Mouse (Mus musculus) frontal cortex, adult (tissue): ENCODE data around the gene Nhs.

Source experiments
- ATAC-seq: cut with Nextera tagmentation; 2 replicates; pipeline ENCODE4 v1.9.2; 2017; ENCODE audit warnings: mild to moderate bottlenecking, moderate library complexity, mixed read lengths; ENCODE audit not compliant: low TSS enrichment

The Nhs gene

DNA sequence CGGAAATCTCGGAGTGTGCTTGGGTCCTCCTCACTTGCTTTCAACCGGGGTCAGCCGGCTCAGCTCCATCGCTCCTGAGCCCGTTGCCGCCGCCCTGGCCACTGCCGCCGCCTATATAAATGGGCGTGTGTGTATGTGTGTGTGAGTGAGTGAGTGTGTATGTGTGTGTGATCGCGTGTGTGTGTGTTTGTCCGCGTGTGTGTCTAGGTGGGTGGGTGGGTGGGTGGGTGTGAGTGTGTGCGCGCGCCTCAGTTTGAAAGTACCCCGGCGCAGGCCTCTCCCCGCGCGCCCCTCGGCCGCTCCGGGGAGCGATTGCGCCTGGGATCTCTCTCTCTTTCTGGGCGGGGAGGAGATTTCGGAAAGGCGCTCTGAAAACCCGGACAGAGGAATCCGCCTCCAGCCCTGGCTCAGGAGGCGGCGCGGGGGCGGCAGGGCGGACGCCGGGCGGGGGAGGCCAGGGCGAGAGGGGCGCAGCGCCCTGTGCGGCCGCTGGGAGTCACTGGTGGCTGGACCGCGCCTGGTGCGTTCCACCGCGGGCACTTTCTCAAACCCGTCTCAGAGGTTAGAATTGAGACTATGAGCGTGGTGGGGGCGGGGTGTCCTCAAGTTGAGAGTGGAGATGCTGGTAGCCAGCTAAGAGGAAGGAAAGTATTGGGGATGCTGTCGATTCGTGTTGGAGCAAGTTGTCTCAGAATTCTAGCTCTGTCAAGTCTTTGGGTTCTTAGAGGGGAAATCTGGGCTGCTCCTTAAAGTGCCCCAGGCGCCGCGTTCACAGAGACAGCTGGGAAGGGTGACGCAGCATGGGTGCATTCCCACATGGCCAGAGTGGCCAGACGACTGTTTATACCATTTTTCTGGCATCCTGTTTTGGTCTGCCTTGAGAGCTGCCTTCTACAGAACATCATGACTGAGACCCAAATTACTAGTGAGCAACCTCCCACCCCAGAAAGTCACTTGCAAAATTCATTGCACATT is at the start of gene Nhs:
Gene Nhs, minus strand, starts transcription at position 94 of the 975 bp plus-strand sequence.
- ATAC-seq = peak; percentile 58

DNA sequence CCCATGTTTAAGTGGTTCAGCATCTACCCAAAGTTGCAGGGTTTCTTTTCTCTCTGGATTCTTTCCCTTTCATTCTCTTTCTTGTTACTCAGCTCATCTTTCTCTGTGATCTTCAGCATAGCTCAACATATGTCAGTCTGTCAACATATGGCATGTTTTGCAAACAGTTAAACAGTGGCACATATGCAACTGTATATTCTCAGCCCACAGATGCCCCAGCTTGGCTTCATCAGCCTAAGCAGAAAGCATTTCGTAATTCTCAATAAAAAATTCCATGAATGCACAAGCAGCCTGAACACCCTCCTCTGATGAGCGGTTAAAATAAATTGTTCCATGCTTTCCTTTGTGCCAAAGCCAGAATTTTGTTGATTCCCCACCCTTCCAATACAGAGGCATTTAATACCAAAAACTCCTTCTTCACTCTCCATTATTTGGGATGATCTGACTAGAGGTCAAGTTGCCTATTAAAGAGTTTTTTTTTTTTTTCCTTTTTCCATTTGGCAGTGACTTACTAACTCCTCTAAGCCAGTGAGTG is 46.9 kb upstream of the Nhs start:
- no peak for ATAC-seq

DNA sequence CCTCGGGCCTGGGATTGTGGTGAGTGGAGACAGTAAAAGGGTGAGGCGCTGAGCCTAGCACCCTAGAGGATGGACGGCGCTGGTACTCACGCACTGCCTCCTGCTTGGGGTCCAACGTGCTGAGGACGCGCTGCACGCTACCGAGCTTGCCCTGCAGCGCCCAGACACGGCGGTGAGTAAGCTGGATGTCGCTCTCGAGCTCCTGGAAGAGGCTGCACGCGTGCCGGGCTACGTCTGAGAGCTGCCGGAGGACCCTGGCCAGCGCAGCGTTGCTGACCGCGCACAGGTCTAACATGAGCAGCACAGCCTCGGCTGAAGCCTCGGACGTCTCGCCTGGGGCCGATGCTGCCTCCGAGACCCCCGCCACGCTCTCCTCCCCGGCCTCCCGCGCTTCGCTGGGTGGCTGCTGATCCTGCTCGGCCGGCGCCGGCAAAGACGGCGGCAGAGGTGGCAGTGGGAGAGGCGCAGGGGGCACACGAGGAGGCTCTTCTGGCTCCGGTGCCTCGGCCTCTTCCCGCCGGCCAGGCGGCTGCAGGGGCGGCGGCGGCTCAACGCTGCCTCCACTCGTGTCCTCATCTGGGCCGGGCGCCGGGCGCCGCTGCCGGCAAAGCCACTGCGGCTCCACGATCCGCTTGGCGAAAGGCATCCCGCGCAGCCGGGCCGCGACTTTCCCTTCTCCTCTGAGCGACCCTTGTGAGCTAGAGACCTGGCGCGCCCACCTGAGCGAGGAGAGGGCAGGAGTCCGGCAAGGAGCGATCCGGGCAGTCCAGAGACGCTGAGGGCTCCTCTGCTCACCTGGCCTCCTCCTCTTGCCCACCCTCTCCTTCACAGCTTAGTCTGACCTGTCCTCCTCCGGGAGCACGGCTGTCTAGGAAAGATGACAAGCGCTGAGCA is 540 bp downstream of the Nhs start:
- ATAC-seq = peak; percentile 84

DNA sequence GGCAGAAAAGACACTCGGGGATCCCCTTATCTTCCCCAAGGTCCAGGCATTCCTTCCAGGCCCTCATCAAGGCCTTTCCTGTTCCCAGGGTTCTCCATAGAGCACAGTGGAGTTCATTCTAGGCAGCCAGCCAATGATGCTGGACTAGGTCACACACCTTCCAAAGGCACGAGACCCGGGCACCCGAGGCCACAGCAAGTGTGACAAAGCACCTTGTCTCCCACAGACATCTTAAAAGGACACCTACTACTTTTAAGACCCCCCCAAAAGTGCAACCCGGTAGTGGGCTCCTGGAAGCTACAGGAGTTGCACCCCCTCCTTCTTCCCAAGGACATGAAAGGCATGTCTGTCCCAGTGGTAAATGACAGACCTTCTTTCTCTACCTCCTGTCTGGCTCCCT is 1.4 kb downstream of the Nhs start:
- ATAC-seq = no peak

DNA sequence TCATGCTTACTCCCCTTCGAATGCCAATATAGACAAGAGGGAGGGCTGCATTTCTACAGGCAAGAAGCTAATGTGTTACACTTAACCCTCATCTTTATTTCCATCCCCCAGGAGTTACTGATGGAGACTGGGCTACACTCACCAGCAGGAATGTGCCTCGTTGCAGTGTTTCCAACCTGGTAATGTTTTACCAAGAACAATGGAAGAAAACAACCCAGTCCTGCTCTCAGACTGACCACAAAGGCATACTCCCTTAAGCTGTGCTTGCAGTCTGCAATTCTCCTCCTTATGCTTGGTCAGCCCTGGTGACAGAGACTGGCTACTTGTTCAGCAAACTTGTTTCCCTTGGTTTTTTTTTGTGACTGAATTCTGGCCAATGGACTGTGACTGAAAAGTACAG is 21.7 kb downstream of the Nhs start:
- no peak for ATAC-seq

DNA sequence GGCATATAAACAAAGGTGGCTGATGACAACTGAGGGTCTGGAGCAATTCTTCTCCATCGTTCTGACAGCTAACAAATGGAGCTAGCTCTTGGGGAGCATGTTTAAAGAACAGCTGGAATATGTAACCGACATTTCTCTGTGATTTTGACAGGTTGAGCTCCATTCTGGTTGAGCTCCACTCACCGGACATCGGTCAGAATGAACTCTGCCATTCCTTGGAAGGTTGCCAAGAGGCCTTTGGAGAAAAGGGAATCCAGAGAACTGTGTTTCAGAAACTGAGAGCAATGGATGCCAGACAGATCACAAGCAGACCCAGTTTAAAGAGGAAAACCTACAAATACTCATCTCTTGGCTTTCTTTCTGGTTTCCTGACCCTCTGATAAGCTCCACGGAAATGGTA is 46.3 kb downstream of the Nhs start:
- no peak for ATAC-seq

DNA sequence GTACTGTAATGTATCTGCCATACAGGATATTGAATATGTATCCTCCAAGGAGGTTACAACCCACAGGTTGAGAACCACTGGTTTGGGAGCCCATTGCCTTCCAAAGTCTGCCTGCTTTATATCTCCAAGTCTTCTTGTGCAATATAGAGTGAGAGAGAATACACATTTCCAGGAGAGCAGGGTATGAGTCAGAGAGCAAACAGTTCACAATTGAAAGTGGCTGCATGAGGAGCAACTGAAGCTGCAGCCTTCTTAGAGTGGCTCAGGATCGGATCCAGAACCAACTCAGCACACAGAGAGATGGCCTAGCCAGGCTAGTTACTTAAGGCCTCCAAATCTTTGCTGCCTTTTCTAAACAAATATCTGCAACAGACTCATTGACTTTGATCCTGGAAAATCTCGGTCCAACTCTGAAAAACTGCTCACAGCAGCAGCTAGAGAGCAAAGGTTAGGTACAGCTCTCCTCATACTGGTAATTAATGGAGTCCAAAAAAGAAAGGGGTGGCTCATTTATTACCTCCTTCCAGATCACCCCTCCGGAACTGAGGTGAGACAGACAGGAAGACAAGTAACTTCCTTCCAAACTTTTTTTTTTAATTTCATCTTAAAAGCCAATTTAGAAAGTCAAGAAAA is 56.6 kb downstream of the Nhs start:
- ATAC-seq = no peak

DNA sequence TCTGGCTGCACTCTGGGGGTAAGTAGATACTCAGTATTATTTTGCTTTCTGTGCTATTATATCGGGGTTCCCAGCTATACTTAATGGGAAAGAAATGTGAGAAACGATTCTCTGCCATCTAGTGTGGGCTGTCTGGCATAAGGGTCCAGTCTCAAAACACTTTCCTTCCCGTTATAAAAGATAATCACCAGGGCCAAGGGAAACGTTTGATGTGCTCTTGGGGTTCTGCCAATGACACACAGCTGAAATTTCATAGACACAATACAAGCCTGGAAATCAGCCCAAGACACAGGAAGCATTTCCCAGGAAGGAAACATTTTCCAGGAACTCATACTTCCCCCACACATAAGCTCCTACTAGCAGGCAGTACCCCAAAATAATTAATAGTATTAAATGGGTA is 61.2 kb downstream of the Nhs start:
- ATAC-seq = no peak

DNA sequence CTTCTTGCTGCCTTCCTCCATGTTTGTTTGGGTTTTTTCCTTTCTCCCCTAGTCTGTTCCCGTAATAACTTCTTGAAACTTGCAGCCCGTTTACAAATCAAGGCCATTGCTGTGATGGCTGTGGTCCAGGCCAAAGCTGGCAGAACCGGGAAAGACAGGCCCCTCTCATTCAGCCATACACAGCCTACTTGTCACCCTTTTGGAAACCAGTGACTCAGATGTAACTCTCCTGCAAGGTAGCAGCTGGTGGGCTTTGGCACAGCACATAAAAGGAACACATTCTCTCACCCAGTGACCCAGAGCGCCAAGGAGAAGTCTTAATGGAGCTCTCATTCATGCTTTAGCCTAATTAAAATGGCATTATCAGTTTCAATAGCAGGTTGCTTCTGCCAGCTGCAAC is 72.2 kb downstream of the Nhs start:
- peak; percentile 52 for ATAC-seq

DNA sequence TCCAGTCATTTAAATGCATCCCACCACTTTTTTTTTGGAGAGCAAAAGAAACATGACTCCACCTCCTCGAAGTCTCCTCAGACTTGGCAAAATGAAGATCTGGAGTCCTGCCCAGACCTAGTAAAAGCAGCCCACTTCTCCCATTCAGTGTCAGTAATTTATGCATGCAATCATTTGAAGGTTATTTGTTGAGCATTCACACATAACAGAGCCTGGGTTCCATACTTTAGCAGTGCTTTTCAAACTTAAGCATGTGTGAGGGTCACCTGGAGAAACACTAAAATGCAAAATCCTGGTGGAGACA is 73.7 kb downstream of the Nhs start:
- no peak; the same call in 1 of the 2 replicates for ATAC-seq

DNA sequence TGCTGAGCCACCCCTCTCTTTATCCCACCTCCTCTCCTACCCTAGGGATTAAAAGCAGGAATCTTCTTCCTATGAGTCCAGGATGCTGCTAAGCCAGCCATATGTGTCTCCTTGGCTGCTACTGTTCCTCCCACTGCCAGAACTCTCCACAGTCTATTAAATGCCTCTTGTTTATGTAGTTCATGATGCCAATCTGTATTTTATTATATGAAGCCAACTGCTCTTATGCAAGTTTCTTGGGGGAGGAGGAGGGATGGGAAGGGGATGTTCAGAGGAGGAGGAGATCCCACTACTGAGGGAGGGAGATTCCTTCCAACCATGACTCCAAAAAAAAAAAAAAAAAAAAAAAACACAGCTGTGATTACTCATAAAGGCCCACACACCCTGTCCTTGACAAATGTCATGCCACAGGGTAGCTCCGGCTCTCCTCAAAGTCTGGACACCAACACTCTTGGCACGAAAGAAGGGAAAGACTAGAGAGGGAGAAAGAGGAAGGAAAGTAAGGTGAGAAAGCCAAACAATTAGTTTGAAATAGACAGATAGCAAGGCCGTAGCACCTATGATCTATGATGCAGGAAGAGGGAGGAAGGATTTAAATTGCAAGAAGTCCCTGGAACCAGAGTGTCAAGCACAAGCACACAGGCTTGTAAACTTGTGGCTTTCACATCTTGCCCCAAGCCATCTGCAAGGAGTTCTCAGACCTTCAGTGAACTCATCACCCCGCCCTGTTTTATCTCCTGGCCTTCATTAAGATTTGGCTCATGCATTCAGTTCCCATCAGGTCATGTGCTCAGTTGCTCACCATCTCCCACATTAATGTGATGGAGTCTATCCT is 74.3 kb downstream of the Nhs start:
- ATAC-seq = peak; percentile 62; the same call in 1 of the 2 replicates

DNA sequence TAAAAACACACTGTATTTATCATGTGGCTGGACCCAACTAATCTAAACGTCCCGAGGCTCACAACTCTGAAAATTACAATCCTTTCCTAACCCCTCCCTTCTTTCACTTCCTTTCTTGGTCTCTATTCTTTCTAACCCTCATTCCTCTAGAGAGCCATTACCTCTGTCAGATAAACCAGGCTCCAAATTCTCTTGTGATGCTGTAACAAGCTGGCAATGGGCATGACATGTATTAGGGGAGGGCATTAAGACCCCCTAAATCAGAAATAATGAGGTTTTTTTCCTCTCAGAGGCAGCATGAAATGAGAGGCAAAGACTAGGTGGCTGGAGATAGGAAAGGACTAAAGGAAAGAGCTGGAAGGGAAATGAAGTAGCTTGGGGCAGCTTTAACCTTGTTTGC is 96.4 kb downstream of the Nhs start:
- ATAC-seq = no peak

DNA sequence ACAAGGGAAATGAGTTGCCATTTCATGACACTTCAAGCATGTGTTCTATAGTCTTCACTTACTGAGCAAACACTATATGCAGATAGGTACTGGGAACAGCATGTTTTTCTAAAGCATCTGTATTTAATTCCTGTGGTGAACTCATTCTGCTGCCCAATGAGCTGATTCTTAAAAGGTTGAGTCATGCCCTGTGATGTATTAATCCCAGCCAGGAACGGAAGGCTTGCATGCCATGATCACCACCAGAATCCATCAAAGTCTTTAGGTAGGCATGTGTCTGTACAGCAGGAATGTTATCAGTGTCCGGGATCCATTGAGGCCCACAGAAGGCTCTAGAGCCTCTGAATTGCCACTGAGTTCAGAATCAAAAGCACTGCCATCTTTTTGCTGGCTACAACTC is 103.9 kb downstream of the Nhs start:
- ATAC-seq = no peak

DNA sequence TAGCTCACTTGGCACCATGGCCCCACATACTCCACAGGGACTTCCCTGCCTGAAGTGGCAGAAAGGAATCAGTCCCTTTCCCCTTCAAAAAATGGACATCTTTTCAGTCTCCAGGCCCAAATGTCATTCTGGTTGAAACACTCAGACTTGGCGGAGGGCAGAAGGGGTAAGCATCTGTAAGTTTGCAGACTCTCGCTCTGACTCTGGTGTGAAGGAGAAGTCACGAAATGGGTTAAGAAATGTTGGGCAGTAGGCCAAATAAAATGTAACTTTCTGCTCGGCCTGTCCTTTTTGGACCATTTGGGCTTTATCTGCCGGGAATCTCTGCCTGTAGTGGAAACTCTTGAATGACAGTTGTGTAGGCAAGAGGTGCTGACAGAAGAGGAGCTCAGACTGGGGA is 106.0 kb downstream of the Nhs start:
- no peak for ATAC-seq

DNA sequence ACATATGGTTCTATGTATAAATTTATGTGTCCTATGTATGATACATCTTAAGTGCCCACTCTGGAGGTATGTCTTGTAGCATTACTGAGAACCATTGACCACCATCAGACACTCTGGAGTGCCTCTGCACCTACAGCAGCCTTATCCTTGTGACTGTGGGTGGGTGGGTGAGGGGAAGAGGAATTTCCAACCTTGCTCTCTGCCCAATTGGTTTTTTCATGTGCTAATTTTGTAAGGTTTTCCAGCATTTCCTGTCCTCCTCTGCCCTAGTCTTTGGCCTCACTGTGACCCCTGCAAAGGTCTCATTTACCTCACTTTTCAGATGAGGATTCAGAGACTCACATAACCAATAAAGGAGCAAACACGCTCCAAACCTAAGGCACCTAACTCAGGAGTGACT is 107.0 kb downstream of the Nhs start:
- no peak for ATAC-seq

DNA sequence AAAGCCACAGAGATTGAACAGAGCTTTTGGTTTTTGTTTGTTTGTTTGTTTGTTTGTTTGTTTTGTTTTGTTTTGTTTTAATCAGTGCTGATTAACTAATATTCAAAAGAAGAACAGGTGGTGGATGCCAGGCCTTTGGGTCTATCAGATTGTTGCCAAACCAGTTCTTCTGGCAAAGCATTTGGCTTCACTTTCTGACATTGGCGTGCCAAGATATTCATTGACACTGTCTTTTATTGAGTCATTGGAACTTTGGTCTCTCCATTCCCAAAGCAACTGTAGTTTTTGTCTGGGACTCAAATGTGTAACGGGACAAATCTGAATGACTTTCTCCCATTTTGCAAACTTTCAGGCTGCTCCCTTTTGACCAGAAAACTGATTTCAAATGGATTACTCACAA is 109.9 kb downstream of the Nhs start:
- no peak for ATAC-seq

DNA sequence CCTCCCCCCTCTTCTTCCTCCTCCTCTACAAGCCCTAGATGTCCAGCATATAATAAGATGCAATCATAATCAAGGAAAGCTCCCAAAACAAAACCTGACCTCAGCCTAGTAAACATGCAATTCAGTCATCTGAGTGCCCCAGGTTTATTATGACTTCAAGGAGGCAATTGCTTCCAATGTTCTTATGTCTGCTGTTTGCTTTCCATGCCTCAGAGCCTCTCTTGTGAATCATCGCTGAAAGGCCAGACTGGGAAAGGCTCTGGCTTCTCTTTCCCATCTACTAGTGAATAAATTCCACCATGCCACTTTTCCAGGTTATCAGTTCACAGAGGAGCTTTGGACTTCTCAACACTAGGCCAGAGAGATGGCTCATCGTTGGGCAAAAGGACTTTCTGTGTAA is 114.0 kb downstream of the Nhs start:
- no peak for ATAC-seq

DNA sequence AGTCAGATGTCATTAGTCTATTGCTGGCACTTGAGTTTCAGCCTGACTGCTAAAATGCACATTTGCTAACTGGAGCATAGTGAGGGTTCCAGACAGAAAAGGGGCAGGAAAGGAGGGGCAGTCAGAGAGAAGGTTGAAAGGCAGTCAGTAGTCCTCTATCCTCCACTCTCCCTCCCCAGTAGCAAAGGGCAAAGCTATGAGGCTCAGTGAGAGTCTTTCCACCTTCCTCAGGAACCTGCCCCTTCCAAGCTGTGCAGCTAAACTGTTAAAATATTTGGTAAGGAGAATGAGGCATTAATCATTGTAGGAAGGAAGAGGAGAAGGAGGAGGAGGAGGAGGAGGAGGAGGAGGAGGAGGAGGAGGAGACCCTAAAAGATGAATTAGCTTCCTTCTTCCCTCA is 115.4 kb downstream of the Nhs start:
- ATAC-seq = no peak

DNA sequence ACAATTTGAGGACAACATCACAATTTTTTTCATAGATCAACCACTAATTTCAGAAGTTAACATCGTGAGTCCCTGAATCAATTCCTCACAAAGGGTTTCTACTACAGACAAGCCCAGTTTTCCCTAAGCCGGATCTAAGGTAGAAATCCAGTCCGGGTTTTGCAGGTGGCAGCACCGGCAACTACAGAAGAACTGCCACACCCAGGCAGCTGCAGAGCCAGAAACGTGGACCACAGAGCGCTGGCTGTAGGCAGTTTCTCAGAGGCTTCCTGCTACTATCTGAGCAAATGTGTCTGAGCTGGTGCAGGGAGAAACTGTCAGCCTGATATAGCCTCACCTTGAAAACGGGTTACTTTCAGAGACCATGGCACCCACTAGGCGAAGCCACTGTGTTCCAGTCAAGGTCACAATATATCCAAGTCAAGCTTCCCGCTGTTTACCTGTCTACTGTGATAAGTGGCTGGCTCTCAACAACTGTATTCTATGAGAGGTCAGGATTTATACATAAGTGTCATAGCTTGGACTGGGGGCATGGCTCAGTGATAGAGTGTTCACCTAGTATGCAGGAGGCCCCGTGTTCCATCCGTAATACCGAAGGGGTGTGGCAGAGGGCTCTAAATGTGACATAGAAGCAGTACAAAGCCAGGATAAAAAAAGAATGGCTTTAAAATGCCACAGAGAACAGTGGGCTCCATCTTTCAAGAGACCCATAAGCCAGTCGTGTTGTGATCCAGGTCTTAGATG is 134.1 kb downstream of the Nhs start:
- no peak for ATAC-seq

DNA sequence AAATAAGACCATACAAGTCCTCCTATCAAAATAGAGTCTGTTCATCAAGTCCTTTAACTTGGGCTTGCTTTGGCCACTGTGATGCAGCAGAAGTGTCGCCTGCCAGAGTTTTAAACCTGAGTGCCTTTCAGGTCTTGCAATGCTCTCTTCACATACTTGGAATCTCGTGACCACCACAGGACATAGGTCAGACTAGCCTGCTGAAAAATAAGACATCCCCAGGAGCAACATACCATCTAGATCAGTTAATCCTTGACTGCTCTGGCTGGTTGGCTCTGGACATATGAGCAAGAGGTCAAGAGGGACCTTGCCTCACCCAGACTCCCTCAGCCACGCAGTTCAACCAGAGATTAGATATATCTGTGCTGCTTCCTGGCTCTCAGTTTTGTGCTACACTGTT is 137.8 kb downstream of the Nhs start:
- ATAC-seq = no peak
